Mouse (Mus musculus) monocyte, adult 5-6 weeks (primary cell): Measurements from ENCODE around the gene Mars. TPM values are rescaled to one million over a fixed set of nuclear protein-coding genes. Genes with fewer than 3 reads are reported as not detected.

Source experiments
- ATAC-seq: fragments of 153-309, 156-312 bp; replicated peaks from 2 replicates; pipeline ENCODE4 v1.8.0; 2017; ENCODE audit warnings: mild to moderate bottlenecking; ENCODE audit not compliant: low TSS enrichment, insufficient number of reproducible peaks, severe bottlenecking, poor library complexity, low FRiP score
- total RNA-seq: library from RNA; stranded (forward); fragments of 200-1000, 200-491, 200-594 nt; gene quantifications from 3 replicates; pipeline ENCODE4 v1.2.3, GENCODE M21; 2017

Gene Mars
- total RNA-seq = 56.6 to 72.2 TPM (median 64.5 TPM) in 3 replicates

DNA sequence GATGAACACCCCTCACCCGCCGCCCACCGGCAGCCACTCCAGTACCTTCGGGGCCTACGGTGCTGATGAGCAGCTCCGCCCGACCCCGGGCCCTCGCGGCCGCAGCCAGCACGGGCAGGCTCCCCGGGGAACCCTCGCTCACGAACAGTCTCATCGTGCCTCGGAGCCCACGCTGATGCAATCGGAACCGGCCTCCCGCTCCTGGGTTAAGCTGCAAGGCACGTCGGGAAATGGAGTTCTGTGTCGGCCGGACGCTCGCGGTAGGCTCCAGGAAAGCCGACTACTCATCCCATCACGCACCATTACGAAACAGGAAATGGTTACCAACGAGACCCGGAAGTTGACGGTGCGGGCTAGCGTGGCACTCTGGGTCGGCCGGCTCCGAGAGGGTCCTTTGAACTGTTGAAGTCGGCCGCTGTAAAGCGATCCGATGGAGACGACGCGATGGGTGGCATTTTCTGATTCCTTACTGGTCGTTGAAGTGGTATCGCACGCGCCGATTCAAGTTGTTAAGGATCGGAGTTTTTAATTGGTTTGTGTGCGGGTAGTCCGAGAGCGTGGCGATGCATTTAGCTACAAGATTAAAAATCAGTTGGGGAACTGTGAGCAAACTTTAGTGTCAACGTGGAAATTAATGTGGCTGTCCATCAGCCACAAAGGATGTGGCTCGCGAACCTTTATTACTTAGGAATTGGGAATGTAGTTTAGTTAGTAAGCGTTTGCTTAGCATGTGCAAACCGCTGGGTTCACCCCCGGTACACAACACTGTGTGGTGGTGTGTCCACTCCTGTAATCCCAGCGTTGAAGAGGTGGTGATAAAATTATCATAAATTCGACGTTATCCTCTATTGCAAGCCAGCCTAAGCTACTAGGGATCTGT, at the start of gene Mars:
Gene Mars, minus strand, starts transcription at position 311 of the 880 bp plus-strand sequence.
- ATAC-seq = peak; percentile 91

DNA sequence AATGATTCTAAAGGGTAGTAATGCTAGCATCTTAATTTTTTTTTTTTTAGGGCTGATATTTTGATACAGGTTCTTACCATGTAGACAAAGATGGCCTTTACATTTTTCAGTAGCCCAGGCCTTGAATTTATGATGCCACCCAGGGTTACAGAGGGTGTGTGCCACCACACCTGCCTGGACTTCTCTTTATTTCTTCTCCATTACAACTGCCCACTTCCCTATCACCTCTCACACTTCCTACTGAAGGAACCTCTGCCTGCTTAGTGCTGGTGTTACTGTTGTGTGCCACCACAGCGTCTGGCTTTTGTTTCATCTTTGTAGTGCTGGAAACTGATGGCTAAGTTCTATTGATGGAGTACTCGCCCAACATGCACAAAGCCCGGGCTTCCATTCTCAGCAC, 49.1 kb upstream of the Mars start:
- peak; percentile 67; the same call in 1 of the 2 replicates for ATAC-seq

DNA sequence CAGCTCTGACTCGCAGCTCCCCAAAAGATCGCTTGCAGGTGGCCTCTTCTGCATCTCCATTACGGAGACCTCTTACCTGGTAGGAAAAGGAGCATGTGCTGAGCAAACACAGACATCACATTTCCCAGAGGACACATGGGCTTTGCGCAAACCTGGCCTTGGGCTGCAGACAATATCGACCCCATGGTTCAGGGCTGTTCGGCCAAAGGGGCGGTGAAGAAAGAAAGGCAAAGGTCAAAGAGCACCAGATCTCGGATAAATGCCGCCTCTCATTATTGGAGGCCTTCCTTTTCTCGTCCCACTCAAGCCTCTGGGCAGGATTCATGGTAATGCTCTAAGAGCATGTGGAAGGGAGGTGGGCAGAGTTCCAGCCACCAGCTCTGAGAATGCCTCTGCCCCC, 43.8 kb upstream of the Mars start:
- no peak for ATAC-seq

DNA sequence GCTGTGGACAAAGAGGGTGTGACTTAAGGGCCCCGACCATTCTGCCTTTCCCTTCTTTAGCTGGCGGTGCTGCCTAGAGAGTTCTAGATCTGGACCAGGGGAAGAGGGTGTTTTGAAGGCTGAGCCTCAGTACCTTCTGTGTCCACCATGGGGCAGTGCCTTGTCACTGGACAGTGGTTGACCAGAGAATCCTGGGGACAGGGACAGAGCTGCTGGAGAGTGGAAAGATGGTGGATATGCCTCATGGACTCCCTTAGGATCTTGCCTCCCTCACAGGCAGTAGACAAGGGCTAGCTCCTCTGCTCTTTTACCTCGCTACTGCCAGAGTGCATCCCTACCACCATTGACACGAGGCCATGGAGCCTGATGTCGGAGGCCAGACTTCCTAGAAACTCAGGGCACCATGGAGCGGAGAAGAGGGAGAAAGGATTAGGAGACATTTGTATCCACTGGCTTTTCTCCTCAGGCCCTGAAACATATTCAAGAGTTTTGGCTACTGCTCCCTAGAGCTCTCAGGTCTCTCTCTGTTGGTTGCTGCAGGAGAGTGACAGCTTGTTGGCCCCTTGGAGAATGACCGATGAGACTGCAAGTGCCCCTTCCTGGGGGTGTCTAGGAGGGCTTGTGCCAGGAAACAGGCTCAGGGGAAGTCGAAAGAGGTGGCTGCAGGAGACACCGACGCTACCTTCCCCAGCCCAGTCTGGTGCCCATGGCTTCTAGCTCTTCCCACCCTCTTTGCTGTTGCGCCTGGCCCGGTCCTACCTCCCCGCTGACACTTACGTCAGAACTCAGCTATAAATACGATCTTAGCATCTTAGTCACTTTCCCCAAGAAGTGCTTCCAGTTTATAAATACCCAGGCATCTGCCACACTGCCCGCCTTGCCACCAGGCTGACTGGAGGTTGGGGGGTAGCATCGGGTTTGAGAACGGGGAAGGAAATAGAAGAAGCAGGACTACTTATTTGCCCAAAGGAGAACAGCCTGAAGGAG, 42.6 kb upstream of the Mars start, which contains the start of gene Inhbe:
Gene Inhbe, minus strand, starts transcription at position 503 of the 987 bp plus-strand sequence.
- ATAC-seq = 0 out of 2 replicates have a peak, but pooled peaks have one; percentile 13

DNA sequence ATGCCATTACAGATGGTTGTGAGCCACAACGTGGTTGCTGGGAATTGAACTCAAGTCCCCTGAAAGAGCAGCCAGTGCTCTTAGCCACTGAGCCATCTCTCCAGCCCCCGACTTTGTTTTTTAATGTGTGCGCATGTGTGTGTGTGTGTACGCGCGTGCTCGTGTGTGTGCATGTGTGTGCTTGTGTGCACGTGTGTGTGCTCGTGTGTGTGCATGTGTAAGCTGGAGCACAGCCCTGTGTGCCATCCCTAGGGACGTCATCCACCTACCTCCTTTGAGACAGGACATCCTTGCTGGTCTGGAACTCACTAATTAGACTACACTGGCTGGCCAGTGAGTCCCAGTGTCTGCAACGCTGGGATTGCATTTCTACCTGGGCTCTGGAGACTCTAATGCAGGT, 41.2 kb upstream of the Mars start:
- no peak for ATAC-seq

DNA sequence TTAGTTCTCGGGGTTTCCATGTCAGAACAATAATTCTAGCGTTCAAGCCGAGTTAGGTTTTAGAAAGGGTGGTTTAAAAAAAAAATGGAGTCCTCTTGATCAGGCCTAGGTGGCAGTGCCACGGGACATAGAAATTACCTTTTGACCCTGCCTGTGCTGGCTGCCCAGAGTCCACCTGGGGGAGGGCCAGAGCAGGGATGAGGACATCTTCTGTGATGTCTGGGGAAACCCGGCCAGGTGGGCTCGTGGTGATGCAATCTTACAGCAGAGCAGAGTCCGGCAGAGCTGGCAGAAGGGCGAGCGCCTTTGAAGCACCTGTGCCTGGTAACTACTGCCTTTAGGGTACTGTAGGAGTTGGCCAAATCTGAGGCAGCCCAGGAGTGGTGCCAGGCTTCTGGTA, 40.6 kb upstream of the Mars start:
- no peak for ATAC-seq

GRCm38 (mm10) chr10:127351719-127352118, 40.1 kb upstream of the Mars start:
- no peak for ATAC-seq

DNA sequence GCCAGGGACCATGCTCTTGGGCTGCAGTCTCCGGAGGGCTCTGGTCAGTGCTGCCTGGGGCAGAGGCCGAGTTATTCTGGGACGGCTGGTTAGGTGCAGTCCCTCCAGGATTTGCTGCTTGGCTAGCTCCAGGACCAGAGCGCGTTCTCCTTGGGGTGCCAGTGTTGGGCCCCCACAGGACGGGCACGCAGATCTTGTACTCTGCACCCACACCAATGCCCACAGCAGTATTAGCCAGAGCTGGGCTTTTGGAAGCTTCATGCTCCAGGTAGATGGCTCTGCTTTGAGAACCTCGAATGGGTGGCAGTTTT, 39.7 kb upstream of the Mars start:
- ATAC-seq = no peak

DNA sequence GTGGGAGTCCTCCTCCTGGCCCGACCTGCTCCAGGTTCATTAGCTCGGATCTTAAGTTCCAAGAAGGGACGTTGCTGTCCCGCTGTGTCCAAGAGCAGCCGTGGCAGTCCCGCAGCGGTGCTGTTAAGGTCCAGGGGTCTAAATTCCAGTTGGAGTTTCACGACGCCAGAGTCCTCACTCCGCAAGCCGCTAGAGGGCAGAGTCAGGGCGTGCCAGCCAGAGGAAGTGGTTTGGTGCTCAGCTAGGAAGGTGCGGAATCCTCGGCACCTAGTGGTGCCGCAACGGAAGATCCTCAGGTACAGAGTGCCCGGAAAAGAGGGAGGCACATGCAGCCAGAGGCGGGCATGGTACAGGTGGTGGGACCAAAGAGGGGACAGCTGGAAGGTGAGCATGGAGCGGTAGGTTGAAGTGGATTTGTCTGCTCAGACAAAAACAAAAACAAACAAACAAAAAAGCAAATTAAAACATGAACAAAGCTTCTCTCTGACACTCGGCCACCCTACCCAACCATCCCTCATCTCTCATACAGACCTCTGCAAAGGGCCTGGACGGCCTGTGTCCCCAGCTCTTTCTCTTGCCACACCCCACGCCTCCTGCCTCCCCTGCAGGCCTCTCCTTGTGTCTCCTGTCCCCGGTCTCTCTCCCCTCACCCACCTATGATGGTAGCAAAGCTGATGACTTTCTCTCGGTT, 39.2 kb upstream of the Mars start:
- ATAC-seq = peak; percentile 71

GRCm38 (mm10) chr10:127349810-127350209, 38.2 kb upstream of the Mars start:
- no peak for ATAC-seq

GRCm38 (mm10) chr10:127348957-127349356, 37.4 kb upstream of the Mars start:
- no peak for ATAC-seq

DNA sequence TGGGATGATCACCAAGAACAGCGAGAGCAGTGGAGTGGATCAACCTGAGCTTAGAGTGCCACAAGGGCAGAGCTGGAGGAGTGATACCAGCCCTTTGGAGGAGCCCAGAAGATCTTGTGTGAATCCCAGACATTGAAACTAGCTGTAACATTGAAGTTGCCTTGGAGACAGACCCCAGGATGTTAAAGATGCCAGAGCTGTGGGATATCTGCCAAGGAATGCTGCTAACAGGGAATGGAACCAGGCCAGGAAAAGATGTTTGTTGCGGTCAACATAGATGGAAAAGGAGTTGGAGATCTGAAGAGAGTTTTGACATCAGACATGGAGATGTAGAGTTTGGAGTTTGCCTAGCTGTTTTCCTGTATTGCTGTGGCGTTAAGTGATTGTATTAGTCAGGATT, 34.6 kb upstream of the Mars start:
- no peak for ATAC-seq

GRCm38 (mm10) chr10:127343029-127343428, 31.4 kb upstream of the Mars start:
- ATAC-seq = no peak

DNA sequence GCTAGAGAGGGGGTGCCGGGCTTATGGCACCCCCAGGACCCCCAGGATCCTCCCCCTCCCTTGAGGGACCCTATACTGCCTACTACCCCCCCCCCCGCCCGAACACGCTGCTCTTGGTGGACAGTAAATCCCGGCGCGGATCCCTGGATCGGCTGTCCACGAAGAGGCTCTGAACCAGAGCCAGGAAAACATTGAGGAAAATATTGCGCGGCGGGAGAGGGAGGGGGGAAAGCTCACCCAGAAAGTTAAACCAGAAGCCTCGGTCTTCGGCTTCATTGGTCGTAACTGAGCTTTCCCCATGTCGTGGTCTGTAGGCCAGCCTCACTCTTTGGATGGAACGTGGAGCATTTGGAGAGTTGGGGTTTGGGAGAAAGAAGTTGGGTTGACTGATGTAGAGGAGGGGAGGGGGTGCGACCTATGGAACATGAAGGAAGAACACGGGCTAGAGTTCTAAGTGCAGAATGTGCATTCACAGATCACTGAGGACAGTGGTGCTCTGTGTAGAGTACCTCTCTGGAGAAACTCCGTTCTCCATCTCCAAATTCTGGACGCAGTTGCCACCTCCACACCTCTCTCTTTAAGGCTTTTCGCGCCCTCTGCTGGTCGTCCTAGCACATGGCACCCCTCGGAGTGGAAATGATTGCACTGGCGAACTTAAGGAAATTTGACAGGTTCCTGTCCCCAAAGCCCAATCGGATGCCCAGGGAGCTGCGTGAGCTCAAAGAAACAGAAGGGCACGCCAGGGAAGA, 30.5 kb upstream of the Mars start, which contains the start of gene Gli1:
Gene Gli1, minus strand, starts transcription at position 84 of the 749 bp plus-strand sequence.
- ATAC-seq = peak; percentile 66

DNA sequence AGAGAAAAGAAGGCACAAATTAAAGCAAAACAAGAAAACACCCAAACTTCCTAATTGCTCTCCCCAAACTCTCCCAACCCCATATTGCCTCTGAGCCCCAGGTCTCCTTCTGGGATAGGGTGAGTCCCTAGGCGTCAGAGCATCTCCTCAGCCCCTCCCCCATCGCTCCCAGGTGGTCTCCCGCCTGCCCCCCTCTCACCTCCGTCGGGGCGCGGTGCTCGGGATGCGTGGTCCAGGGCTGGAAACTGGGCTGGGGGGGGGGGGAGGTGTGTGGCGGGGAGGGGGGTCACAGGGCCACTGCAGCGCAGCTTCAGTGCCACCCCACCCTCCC, 29.7 kb upstream of the Mars start:
- no peak for ATAC-seq

DNA sequence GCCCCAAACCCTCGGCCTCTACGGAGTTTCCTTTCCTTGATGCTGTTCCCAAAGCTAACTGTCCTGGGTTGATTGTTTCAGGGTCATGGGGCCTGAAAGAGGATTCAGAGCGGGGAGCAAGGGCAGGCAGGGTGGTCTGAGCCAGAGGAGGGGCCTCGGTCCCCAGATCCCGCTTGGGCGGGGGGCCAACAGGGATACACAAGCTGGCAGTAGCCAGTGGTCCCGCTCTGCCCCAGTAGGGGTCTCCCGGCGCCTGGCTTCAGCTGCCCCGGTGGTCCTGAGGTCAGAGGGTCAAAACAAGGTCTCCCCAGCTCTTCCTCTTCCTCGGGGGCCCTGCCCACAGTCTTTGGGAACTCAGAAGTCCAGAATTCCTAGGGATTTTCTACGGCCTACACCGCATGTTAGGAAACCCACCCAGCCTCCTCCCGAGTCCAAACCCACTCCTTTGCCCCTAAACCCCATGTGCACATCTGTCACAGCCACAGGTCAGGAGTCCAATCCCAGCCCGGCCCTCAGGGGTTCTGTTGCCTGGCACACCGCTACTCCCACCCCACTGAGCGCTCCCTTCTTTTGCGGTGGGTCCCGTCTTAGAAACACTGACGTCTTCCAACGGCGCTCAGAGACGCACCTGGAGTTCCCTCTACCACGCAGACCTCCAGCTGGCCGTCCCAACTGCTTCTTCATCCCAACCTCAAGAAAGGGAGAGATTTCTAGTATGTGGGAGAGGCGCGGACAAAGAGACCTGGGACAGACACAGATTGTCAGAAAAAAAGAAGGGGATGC, 29.2 kb upstream of the Mars start:
- no peak for ATAC-seq

DNA sequence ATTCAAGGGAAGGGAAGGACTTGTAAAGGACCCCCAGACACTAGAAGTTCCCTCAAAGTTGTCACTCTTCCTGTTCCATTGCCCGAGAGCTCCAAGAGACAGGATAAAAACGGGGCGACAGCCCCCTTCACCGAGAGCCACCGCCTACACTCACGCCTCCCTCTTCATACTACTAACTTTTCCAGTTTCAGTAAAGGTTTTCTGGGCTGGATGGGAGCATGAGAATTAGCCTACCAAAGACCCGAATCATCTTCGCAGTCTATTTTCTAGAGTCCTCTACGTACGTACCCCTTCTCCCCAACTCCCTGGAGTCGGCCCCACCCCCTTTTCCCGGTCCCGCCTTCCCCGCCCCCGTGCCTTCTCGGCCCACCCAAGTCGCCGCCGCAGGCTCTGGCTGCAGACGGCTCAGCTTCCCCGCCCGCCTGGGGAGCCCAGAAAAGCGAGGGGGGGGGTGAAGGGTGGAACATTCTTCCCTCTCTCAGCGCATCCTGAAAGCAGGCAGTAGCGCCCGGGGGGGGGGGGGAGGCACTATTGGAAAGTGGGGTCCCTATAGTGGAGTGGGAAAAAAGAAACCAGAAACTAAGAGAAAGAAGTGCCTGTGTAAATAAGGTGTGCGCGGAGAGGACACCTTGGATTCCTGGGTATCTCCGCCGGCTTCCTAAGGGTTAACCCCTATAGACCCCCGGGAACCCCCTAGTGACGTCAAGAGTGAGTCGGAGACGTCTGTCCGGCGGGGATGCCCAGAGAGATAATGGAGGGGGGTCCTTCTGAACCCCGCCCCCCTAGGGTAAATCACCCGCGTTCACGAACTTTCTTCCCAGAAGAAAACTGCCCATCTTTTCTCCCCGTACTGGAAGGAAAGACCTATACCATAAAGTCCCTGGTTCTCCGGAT, 28.3 kb upstream of the Mars start:
- no peak for ATAC-seq
